Mouse (Mus musculus) heart, postnatal 10 days (tissue): ENCODE measurements at regions not wholly inside any gene's neighbourhood (a gene's known extent, or its start where the extent isn't known, plus 50 kb on each side); places are given as distances from the start of the nearest gene placed in this dataset.

ENCODE experiments used
- DNase-seq, 2 experiments: peaks; one replicate each; pipeline ENCODE4 v3.0.0; 2021
- intact Hi-C: fragments of 180-260 bp; cut with DNase I; formaldehyde crosslinking; loops from one replicate; pipeline ENCODE4 v1.15.1; 2025

DNA sequence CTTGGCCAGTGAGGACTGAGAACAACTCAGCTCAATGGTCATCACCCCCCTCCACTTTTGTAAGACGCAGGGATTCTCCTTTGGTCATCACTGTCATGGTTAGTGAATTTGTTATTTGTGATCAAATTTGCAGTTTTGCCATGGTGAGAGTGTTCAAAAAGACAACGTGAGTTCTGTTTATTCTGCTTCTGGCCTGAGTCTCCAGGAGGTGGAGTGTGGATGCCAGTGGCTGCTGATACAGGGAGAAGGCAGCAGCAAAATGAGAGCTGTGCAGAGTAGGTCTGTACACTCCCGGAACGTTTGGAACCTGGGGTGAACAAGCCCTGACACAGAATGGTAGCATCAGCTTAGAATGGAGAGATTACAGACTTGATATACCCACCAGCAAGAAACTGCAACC is 229.1 kb downstream of the Btg1 start:
- intact Hi-C loops = no loop called here

DNA sequence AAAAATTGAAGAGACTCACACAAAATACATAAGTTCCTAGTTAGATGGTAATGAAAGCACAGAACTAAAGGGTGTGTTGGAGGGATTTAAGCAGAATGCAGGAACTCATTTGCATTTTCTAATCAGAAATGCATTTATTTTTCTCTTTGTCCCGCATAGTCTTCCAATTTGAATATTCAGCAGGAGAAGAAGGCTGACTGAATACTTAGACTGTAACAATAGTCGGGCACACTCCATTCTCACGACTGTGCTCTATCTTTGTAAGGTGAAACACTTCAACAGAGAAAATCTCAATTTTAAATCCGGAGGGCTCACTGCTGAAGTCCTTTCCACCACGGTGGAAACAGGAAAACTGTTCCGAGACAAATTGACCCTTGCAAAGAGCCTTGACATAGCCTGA is 230.2 kb downstream of the Btg1 start:
- DNase-seq = no peak

More for the DNA sequence above, 229.1 kb downstream of the Btg1 start:
- DNase-seq = no peak

DNA sequence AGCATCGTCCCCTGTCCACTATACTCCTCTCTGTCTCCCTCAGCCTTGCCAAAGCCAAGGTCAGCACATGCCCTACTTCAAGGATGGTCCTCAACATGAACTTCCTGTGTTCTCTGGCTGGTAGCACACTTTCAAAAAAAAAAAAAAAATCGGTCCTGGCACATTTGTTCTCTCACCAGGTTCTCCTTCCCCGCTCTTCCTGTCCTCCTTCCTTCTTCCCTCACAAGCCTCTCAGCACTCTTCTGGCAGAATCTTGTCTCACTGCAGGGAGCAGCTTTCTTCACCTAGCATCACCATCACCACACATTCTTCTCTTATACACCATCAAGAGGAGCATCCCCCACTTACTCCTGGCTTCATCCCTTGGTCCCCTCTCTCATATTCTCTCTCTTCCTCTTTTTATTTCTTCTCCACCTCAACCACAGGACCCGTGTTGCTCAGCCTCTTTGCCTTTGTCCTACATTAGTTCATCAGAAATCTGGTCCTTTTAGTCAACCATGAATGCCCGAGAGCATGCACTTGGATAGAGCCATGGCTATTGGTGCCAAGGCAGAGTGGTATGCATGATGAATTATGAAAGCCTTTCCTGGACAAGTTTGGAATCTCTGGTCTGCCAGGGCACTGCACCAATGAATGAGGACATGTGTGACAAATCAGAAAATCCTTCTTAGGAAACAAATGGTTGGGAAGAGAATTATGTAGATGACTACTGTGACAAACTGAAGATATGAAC is 230.8 kb downstream of the Btg1 start:
- intact Hi-C loops = no loop called here
- peak in 1 of 2 experiments; percentile 20 for DNase-seq

More for the DNA sequence above, 230.2 kb downstream of the Btg1 start:
- intact Hi-C loops = no loop called here

DNA sequence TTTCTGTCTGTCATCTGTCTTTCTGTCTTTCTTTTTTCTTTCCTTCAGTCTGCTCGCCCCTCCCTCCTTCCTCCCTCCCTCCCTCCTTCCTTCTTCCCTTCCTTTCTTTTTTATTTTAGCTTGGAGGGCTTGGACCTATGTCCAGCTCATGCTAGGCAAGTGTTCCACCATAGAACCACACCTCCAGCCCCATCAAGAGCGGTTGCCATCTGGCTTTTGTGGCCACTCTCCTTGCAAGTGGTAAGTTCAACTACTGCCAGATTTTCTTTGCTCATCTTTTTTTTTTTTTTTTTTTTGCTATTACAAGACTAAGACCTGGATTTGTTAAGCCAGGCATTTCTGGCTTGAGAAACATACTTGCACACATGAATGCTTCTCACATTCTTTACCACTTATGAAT is 231.7 kb downstream of the Btg1 start:
- no peak for DNase-seq
- intact Hi-C loops = no loop called here

DNA sequence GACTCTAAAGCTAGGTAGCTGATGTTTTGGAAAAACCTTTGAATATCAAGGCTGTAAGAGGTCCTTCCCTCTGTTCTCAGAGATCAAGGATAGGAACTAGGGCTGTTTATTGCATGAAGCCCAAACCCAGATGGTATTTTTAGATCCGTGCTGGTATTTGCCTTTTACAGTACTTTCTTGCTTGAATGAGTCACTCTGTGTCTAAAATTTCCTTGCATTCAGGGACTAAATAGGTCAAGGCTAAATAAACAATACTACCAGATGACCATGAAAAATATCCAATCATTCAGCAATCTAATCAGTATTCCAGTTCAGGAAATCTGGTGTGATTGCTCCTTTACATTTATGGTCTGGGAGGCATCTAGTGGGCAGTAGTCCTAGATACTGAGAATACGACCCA is 243.6 kb downstream of the Btg1 start:
- intact Hi-C loops = no loop called here
- no peak for DNase-seq

DNA sequence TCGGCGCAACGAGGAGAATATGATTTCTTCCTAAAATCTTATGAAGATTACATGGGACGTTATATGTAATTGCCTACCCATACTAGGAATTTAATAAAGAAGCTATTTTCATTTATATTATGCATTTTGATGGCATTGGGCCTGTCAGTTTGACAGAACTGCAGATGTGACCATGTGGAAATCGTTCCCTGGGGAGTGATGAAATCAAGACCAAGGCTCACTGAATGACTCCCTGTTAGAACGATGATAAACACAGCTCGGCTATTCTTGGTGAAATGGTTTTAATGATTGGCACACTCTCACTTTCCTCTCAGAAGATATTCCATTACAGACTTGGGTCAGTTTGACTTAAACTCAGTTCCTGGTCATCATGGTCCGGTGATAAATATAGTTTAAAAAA is 246.4 kb downstream of the Btg1 start:
- DNase-seq = no peak
- intact Hi-C loops = no loop called here

DNA sequence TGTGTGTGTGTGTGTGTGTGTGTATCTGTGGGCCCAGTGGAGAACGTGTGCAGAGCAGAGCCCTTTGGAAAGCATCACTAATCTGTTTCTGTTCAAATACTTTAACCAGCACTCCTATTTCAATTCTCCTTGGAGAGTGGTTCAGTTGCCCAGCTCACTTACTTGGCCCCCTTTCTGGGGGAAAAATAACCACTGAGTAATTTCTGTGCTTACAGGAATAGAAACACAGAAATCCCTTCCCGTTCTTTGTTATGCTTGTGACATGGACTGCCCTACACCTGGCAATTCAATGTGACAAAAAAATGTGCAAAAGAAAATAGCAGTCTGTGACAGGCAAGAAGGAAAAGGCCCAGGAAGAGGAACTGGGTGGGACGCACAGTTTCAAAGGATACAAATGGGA is 249.7 kb downstream of the Btg1 start:
- DNase-seq = no peak
- intact Hi-C loops = no loop called here

DNA sequence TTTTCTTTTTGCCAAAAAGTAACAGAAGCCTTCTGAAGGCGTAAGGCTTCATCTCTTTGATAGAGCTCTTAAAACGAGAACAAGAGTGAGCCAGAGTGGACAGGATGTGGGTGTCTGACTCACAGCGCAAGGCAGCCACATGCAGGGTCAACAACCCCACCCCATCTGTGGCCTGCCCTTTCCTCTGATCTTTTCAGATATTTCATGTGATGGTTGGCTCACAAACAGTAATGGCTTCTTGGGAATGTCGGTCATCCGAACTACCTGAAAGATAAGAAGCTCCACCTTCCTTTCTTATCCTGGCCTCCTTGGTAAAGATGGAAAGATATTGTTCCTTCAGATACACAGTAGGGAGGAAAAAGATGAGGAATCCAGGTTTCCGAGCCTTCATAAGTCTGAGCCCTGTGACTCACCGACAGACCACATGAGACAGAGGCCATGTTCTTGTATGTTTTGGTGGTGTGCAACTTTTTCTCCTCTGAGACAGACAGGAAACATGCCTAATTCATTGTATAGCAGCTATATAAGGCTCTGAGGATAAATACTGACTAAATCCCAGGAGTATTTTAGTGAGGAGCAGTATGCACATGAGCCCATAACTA is 254.9 kb downstream of the Btg1 start:
- DNase-seq = no peak
- intact Hi-C loops = no loop called here

DNA sequence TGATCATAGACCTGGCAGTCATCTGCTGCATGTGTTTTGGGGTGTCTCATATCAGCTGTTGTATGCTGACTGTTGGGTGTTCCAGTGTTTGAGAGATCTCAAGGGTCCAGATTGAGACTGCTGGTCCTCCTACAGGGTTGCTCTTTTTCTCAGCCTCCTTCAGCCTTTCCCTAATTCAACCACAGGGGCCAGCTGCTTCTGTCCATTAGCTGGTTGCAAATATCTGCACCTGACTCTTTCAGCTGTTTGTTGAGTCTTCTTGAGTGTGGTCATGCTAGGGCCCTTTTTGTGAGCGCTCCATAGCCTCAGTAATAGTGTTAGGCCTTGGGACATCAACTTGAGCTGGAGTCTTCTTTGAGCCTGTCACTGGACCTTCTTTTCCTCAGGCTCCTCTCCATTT is 257.8 kb downstream of the Btg1 start:
- intact Hi-C loops = no loop called here

DNA sequence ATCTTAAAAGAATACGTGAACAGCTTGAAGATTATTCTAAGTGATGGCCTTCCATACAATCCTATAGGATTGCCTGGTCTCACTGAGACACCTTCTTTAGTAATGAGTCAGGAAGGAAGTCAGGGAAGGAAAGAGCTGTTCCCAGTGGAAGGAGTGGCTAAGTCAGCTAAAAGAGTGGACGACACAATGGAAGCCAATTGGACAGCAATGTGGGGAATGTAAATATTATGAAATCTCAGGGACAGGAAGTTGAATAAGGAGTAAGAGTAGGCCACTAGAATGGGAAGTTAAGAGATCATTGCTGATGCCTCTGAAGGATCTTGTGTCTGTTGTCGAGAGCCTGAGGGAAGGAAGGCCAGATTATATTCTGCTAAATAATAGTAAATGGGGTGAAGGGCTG is 258.9 kb downstream of the Btg1 start:
- intact Hi-C loops = no loop called here
- no peak for DNase-seq

More for the DNA sequence above, 257.8 kb downstream of the Btg1 start:
- no peak for DNase-seq

DNA sequence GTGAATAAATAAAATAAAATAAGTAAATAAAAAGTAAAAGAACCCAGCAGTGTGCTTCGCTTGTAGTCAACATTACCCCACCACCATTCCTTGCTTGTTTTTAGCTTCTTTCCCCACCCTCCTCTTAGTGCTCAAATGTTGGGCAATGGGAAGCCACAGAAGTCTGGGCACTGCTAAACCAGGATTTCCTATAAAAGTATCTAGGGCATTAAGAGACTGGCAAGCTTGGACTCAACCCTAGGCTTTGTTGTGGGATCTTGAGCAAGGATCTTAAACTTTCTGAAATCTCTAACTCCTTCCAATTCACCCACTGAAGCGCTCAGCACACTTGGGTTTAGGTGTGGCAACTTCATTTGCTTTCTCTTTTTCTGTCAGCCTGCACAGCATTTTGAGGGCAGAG is 262.6 kb downstream of the Btg1 start:
- DNase-seq = no peak
- intact Hi-C loops = no loop called here

DNA sequence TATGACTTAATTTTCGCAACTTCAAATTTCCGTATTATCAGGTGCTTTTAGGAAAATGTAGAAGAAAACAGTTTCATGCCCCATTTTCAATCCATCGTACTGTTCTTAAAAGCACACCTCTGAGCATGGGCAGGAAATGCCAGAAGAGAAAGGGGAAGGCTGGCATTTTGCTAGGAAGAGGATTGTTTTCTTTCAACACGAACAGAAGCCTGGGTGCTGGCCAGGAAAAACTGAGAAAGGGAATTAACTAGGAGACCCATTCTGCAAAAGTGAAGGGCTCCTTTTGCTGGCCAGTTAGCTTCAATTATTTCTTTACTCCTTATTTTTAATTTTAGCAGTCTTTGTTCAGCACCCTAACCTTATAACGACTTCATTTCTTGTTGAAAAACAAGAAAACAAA is 264.0 kb downstream of the Btg1 start:
- intact Hi-C loops = no loop called here
- peak in 1 of 2 experiments; percentile 14 for DNase-seq

DNA sequence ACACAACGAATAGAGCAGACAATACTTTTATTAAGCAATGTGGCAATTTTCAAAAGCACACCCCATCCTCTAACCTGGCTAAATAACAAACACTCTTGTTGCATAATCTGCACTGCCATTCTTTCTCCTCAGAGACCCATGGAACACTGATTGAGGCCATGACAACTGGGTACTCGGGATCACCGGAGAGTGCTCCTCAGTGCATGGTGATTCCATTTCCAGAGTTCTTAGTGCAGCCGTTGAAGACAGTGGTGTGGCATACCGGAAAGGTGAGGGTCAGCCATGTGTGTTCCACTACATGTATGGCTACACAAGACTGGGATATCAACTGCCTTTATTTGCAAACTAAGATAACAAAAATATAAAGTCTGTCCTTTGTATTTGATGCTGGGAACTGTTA is 264.4 kb downstream of the Btg1 start:
- no peak for DNase-seq
- intact Hi-C loops = no loop called here

DNA sequence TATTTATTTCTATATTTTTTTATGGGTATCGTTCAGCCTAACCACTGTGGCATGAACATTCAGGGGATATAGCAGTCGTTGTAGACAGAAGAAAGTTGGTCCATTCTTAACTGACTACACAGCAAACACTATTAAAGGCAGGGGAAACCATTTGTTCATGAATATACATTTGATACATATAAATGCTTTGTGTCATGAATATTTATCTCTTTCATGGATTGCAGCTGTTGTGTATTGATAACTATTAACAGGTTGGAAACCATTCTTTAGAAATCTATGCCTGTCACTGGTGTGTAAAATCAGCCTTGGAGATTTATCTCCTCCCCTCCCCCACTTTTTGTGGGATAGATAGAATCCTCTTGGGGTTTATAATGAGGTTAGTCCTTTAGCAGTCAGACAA is 264.9 kb downstream of the Btg1 start:
- no peak for DNase-seq
- intact Hi-C loops = no loop called here

DNA sequence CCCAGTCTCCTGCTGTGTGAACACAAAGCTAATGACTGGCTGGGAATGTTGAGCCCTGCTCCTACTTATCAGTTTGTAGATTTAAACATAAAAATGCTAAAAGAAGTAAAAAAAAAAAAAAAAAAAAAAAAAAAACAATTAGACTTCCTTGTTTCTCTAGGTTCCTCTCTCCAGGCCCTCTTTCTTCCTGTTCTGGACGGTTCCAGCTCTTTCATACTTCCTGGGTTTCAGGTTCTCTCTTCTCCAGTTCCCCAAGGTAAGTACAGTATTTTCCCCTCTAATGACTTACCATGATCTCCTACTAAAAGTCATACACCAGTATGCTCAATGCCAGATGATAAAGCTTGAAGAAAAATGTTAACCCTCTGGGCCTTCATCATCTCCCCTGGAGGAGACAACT is 284.3 kb downstream of the Btg1 start:
- no peak for DNase-seq
- intact Hi-C loops = no loop called here

DNA sequence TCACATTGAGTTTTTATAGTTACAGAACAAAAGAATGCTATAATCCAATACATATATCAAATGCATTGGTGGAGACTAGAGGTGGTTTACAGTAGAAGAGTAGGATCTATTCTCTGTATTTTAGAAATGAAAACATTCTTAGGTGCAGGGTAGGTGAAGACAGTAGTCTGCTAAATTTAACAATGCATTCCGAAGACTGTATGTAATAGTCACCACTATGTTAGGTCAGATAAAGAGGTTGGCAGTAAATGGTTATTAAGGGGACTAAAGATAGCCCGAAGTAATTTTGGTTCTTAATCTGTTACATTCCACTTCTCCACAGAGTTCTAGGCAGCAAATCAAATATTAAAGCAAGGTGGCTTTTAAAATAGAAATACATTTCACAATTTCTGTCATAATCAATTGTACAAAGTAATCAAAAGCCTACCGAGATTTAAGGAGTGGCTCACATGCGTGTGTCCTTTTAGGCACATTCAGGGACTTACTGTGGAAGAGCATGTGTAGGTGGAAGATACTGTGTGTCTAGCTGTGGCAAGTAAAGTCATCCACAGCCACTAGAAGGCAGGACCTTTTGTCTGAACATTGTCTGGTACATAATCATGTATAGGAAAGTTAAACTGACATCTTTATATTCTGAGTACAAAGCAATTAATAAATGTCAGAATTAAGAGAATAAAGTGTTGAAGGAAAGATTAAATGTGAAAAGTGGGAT is 288.4 kb downstream of the Btg1 start:
- peak; percentile 22 to 30 for DNase-seq
- intact Hi-C loops = no loop called here

DNA sequence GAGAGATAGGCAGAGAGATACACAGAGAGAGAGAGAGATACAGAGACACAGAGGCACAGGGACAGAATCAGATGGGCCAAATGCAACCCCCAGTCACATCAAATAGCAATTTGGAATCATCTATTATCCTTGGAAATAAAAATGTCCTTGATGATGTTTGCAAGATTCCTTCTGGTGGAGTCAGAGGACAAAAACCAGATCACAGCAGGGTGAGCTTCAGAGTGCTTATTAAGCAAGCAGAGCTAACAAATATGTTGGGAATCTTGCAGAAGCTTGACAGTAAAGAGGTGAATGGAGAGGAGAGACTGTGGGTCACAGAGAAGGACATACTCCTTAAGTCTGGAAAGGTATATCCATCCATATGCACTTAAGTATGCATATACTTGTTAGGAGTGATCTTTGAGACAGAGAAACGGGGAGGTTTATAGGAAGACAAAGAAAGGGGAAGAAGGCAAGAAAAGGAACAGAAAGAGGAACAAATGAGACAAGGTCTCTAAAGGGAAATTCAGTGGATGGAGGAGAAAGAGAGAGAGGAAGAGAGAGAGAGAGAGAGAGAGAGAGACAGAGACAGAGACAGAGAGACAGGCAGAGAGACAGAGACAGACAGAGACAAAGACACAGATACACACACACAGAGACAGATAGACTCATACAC is 293.0 kb downstream of the Btg1 start:
- DNase-seq = peak in 1 of 2 experiments; percentile 5
- intact Hi-C loops = no loop called here

DNA sequence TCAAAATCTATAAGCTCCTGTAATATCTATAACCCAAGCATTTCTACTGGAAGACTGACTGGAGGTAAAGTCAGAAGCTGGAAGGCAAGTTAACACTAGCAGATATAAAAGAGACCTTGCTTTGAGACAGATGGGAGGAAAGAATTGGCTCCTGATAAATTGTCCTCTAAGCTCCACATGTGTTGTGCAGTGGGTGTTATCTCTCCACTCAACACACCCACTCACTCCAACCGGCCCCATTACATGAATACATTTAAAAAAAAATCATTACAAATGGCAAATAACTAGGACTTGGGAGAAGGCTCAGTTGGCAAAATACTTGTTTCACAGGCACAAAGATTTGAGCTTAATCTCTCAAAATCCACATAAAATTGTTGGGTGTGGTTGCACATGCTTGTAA is 304.4 kb downstream of the Btg1 start:
- intact Hi-C loops = no loop called here
- DNase-seq = no peak

DNA sequence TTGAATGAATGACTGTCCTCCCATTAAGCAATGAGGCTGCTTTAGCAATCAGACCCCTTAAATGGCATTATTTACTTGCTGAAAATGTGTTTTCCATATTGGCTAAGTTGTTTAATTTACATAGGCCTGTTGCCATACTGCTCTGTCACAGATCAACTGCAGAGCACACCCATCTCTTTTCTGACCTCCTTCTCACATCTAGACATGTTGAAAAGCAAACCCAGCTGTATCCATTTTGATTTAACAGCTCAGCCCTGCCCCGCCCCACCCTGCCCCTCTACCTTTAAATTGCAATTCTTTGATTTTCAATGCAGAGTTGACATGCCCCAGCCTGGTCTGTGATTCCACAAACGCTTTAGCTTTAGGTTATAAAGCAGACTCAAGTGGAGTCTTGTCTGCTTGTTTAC is 307.5 kb downstream of the Btg1 start:
- intact Hi-C loops = no loop called here

DNA sequence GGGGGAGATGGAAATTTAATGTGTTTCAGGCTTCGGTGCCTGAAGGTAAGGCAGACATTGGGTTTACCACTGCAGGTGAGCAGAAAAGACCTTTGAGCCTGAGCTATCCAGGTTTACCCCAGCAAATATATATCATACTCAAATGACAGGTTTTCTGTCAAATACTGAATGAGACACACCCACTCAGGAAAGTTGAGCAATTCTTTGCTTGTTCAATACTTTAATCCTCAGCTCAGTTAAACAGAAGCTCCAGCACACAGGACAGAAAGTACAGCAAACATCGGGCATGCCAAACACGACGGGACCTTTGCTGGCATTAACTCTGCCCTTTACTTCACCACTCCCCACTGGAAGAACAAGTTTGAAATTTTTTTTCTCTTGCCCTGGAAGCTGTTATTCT is 307.9 kb downstream of the Btg1 start:
- intact Hi-C loops = no loop called here
- no peak for DNase-seq

More for the DNA sequence above, 307.5 kb downstream of the Btg1 start:
- no peak for DNase-seq

DNA sequence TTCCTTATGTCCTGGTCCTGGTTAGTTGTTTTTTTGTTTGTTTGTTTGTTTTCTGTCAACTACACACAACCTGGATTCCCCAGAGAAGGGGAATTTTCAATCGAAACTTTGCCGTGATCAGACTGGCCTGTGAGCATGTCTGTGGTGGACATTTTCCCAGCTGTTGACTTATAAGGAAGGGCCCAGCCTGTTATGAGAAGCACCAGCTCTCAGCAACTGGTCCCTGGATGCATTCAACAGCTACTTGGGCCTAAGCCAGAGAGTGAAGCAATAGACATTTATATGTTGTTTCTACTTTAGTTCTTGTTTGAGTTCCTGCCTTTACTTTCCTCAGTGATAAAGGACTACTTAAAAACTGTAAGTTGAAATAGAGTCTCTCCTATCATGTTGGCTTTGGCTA is 309.0 kb downstream of the Btg1 start:
- DNase-seq = peak; percentile 15 to 22
- intact Hi-C loops = no loop called here
